11 mouse cellular contexts compared by ENCODE assay signal in the genomic region with DNA sequence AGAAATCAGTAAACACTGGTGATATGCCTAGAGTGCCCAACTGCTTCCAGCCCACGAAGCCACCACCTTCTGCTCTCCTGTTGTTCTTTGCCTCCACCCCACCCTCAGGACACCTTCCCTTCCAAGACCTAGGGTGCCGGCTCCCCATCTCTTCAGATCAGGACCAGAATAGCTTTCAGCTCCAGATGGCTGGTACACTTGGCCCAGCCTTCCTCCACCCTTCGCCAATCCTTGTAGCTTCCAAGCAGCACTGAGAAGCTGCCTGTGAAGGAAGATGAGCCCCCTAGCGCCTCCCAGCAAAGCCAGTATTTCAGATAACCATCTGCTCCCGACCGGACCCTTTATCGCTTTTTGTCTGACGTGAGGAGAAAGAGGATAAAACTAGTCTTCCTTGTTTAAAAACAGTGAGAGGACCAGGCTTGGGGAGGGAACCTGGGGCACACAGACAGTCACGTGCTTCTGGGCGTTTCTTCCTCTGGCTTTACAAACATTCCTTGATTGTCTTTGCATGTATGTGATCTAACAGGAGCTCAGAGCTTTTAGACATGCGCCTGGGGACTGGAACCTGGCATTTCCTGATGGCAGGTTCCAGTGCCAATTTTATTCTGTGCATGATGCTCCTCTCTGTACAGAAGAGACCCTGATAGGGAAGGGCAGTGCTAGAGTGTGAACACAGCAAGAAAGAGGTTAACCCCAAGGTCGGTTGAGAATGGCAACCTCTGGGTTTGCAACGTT.
DNase-seq lines count a peak whose midpoint lies in the region; ATAC-seq and TF ChIP-seq lines count a peak whose summit lies in the region.
"Had no signal": no experiment of that assay in that cellular context is flagged by ENCODE, and none has a peak within 500 bp of the region (broad histone marks: within the 10 kb centered on the region; RNA-seq: fewer than 3 reads in every experiment).

No protein-coding gene starts in this region.

- no peaks in the 10 kb centered on the region for H3K9me3 ChIP-seq in forebrain, postnatal 0 days (ENCODE audit: low read length)
- no peaks in the 10 kb centered on the region for H3K9me3 ChIP-seq in forebrain, embryonic 12.5 days
- no peaks in the 10 kb centered on the region for H3K9me3 ChIP-seq in midbrain, embryonic 15.5 days

- ATAC-seq in forebrain, postnatal 0 days, result peak; percentile 90
- no peak for ATAC-seq in forebrain, embryonic 12.5 days (ENCODE audit: low FRiP score)
- peak; percentile 7; the same call in 1 of the 2 replicates for ATAC-seq in midbrain, embryonic 15.5 days (replicated peaks)
- ATAC-seq: Patski had no signal

- WGBS in forebrain, postnatal 0 days, result 66% methylated on average over 13 of the region's 13 CpGs
- 83% methylated on average over 13 of the region's 13 CpGs for WGBS in forebrain, embryonic 12.5 days
- 75% methylated on average over 13 of the region's 13 CpGs for WGBS in midbrain, embryonic 15.5 days

- no peaks in the 10 kb centered on the region for H3K36me3 ChIP-seq in forebrain, postnatal 0 days (ENCODE audit: insufficient read depth)
- no peaks in the 10 kb centered on the region for H3K36me3 ChIP-seq in forebrain, embryonic 12.5 days (replicated peaks)
- no peaks in the 10 kb centered on the region for H3K36me3 ChIP-seq in midbrain, embryonic 15.5 days (replicated peaks)

- no peak overlapping the region for H3K4me3 ChIP-seq in forebrain, postnatal 0 days (ENCODE audit: low read depth, low read length)
- no peak overlapping the region for H3K4me3 ChIP-seq in forebrain, embryonic 12.5 days (replicated peaks)
- no peak overlapping the region for H3K4me3 ChIP-seq in midbrain, embryonic 15.5 days

- no peak overlapping the region for H3K9ac ChIP-seq in forebrain, postnatal 0 days
- no peak overlapping the region for H3K9ac ChIP-seq in forebrain, embryonic 12.5 days
- H3K9ac ChIP-seq in midbrain, embryonic 15.5 days, result no peak overlapping the region

- no peak overlapping the region for H3K4me2 ChIP-seq in forebrain, postnatal 0 days (ENCODE audit: low read depth)
- H3K4me2 ChIP-seq in forebrain, embryonic 12.5 days, result no peak overlapping the region
- H3K4me2 ChIP-seq in midbrain, embryonic 15.5 days, result no peak overlapping the region
- H3K4me2 ChIP-seq: liver, embryonic 11.5 days had no signal

- DNase-seq in forebrain, postnatal 0 days, result peak; percentile 75
- DNase-seq in R1 (ENCODE audit: low read depth, low spot score), result peak; percentile 68
- peak; percentile 83 to 84 for DNase-seq in cerebellum, postnatal 36 days
- no peak for DNase-seq in ovary, postnatal 36 days (ENCODE audit: low spot score)
- no peak for DNase-seq in lung, postnatal 36 days
- DNase-seq in gastrocnemius, postnatal 4 days (ENCODE audit: low spot score in 2 of 2), result no peak
- DNase-seq: kidney, postnatal 10 days had no signal

- no peaks in the 10 kb centered on the region for H3K27me3 ChIP-seq in forebrain, postnatal 0 days (ENCODE audit: insufficient read depth, low read length)
- 0 out of 2 replicates have a peak, but pooled peaks cover 9% of the 10 kb centered on the region for H3K27me3 ChIP-seq in forebrain, embryonic 12.5 days
- no peaks in the 10 kb centered on the region for H3K27me3 ChIP-seq in midbrain, embryonic 15.5 days (replicated peaks)
- H3K27me3 ChIP-seq: Patski had no signal

- peak overlapping the region; percentile 40; the same call in 1 of the 2 replicates for H3K27ac ChIP-seq in forebrain, postnatal 0 days (ENCODE audit: low read depth, low read length)
- H3K27ac ChIP-seq in forebrain, embryonic 12.5 days, result no peak overlapping the region
- no peak overlapping the region for H3K27ac ChIP-seq in midbrain, embryonic 15.5 days

- H3K4me1 ChIP-seq in forebrain, postnatal 0 days (ENCODE audit: insufficient read depth), result peaks cover 14% of the 10 kb centered on the region
- H3K4me1 ChIP-seq in forebrain, embryonic 12.5 days, result peaks cover 21% of the 10 kb centered on the region
- peaks cover 16% of the 10 kb centered on the region for H3K4me1 ChIP-seq in midbrain, embryonic 15.5 days

- 0 out of 2 replicates have a peak, but pooled peaks have one; percentile 19 for TF ChIP-seq CTCF in forebrain, postnatal 0 days (IDR thresholded peaks at IDR 0.05; ENCODE audit: low read depth)

Comparison
In these comparisons a context has a peak if more than half of its experiments do, and no peak if none do; other contexts are left out.
1. DNase-seq: peak in forebrain, postnatal 0 days (single experiment), R1 (single experiment) and cerebellum, postnatal 36 days (2 of 2); none in ovary, postnatal 36 days (single experiment), lung, postnatal 36 days (single experiment) and gastrocnemius, postnatal 4 days (0 of 2).